Mouse (Mus musculus): Measurements from ENCODE around the gene Zfp462. TPM values are rescaled to one million over a fixed set of nuclear protein-coding genes. Genes with fewer than 3 reads are reported as not detected.
A peak's percentile ranks its signal among the peaks of the same experiment; 100 is the strongest.

Gene Zfp462
- polyA plus RNA-seq, 1 experiment from 2014 or later, result 2.9 TPM

- no peak overlapping the region for H3K4me3 ChIP-seq (replicated peaks; ENCODE audit: low read depth, low read length)
- peak; percentile 77 for DNase-seq (ENCODE audit: low spot score)
- peak; percentile 24; the same call in 1 of the 2 replicates for TF ChIP-seq CTCF (IDR thresholded peaks at IDR 0.05; ENCODE audit: low read depth)
- H3K9me3 ChIP-seq (replicated peaks; ENCODE audit: low read length), result no peaks in the 10 kb centered on the region
- peak; percentile 75 for ATAC-seq (replicated peaks; ENCODE audit: low FRiP score, low read depth)
- 56% methylated on average over 10 of the region's 10 CpGs for WGBS
- no peak overlapping the region for H3K4me2 ChIP-seq (ENCODE audit: low read length)
- no peaks in the 10 kb centered on the region for H3K27me3 ChIP-seq (ENCODE audit: insufficient read depth, low read length)
- no peak overlapping the region for H3K27ac ChIP-seq
- H3K9ac ChIP-seq (ENCODE audit: low read depth, low read length), result no peak overlapping the region
- H3K4me1 ChIP-seq (replicated peaks; ENCODE audit: insufficient read depth, low read length), result no peaks in the 10 kb centered on the region
- H3K36me3 ChIP-seq (ENCODE audit: insufficient read depth, low read length), result peaks cover 15% of the 10 kb centered on the region; the same call in 1 of the 2 replicates
Observed at GRCm38 (mm10) chr4:55057666-55058455, 113.0 kb downstream of the Zfp462 start.

GRCm38 (mm10) chr4:55058901-55059300 lies 114.1 kb downstream of the Zfp462 start:
- Histone ChIP-seq H3K4me3 (replicated peaks; ENCODE audit: low read depth, low read length) (no peak overlapping the region), H3K4me1 (replicated peaks; ENCODE audit: insufficient read depth, low read length) (no peaks in the 10 kb centered on the region), H3K27ac (no peak overlapping the region), H3K27me3 (ENCODE audit: insufficient read depth, low read length) (no peaks in the 10 kb centered on the region), H3K36me3 (ENCODE audit: insufficient read depth, low read length) (peaks cover 7% of the 10 kb centered on the region; the same call in 1 of the 2 replicates), H3K4me2 (ENCODE audit: low read length) (no peak overlapping the region), H3K9me3 (replicated peaks; ENCODE audit: low read length) (no peaks in the 10 kb centered on the region), H3K9ac (ENCODE audit: low read depth, low read length) (no peak overlapping the region)
- no peak for TF ChIP-seq CTCF (IDR thresholded peaks at IDR 0.05; ENCODE audit: low read depth)
- ATAC-seq (replicated peaks; ENCODE audit: low FRiP score, low read depth) (no peak), DNase-seq (ENCODE audit: low spot score) (no peak)
- WGBS, result 78% methylated on average over 5 of the region's 5 CpGs

- H3K4me2 ChIP-seq (ENCODE audit: low read length), result no peak overlapping the region
- H3K9ac ChIP-seq (ENCODE audit: low read depth, low read length), result no peak overlapping the region
- 75% methylated on average over 17 of the region's 17 CpGs for WGBS
- DNase-seq (ENCODE audit: low spot score) (no peak), ATAC-seq (replicated peaks; ENCODE audit: low FRiP score, low read depth) (no peak)
- H3K27ac ChIP-seq, result no peak overlapping the region
- no peak for TF ChIP-seq CTCF (IDR thresholded peaks at IDR 0.05; ENCODE audit: low read depth)
- H3K27me3 ChIP-seq (ENCODE audit: insufficient read depth, low read length), result no peaks in the 10 kb centered on the region
- no peaks in the 10 kb centered on the region for H3K4me1 ChIP-seq (replicated peaks; ENCODE audit: insufficient read depth, low read length)
- H3K4me3 ChIP-seq (replicated peaks; ENCODE audit: low read depth, low read length), result no peak overlapping the region
- no peaks in the 10 kb centered on the region for H3K9me3 ChIP-seq (replicated peaks; ENCODE audit: low read length)
- peaks cover 8% of the 10 kb centered on the region for H3K36me3 ChIP-seq (ENCODE audit: insufficient read depth, low read length)
Observed at GRCm38 (mm10) chr4:55066341-55067170, 121.7 kb downstream of the Zfp462 start.

- H3K27me3 ChIP-seq (ENCODE audit: insufficient read depth, low read length), result no peaks in the 10 kb centered on the region
- H3K4me3 ChIP-seq (replicated peaks; ENCODE audit: low read depth, low read length), result no peak overlapping the region
- TF ChIP-seq CTCF (IDR thresholded peaks at IDR 0.05; ENCODE audit: low read depth), result no peak
- ATAC-seq (replicated peaks; ENCODE audit: low FRiP score, low read depth) (no peak), DNase-seq (ENCODE audit: low spot score) (no peak)
- no peak overlapping the region for H3K4me2 ChIP-seq (ENCODE audit: low read length)
- peaks cover 12% of the 10 kb centered on the region for H3K36me3 ChIP-seq (ENCODE audit: insufficient read depth, low read length)
- no peaks in the 10 kb centered on the region for H3K9me3 ChIP-seq (replicated peaks; ENCODE audit: low read length)
- no peak overlapping the region for H3K27ac ChIP-seq
- no peaks in the 10 kb centered on the region for H3K4me1 ChIP-seq (replicated peaks; ENCODE audit: insufficient read depth, low read length)
- WGBS, result 89% methylated on average over 5 of the region's 5 CpGs
- H3K9ac ChIP-seq (ENCODE audit: low read depth, low read length), result no peak overlapping the region
Observed at GRCm38 (mm10) chr4:55071535-55071934, 126.7 kb downstream of the Zfp462 start.

- 0 out of 2 replicates have a peak, but pooled peaks have one; percentile 17 for ATAC-seq (replicated peaks; ENCODE audit: low FRiP score, low read depth)
- Histone ChIP-seq H3K27ac (0 out of 2 replicates have a peak overlapping the region, but pooled peaks have one; percentile 25), H3K9ac (ENCODE audit: low read depth, low read length) (no peak overlapping the region), H3K4me2 (ENCODE audit: low read length) (no peak overlapping the region), H3K27me3 (ENCODE audit: insufficient read depth, low read length) (no peaks in the 10 kb centered on the region), H3K36me3 (ENCODE audit: insufficient read depth, low read length) (0 out of 2 replicates have a peak, but pooled peaks cover 18% of the 10 kb centered on the region), H3K4me3 (replicated peaks; ENCODE audit: low read depth, low read length) (no peak overlapping the region), H3K4me1 (replicated peaks; ENCODE audit: insufficient read depth, low read length) (peaks cover 8% of the 10 kb centered on the region; the same call in 1 of the 2 replicates), H3K9me3 (replicated peaks; ENCODE audit: low read length) (no peaks in the 10 kb centered on the region)
- 44% methylated on average over 11 of the region's 11 CpGs for WGBS
- peak; percentile 53 for DNase-seq (ENCODE audit: low spot score)
- no peak for TF ChIP-seq CTCF (IDR thresholded peaks at IDR 0.05; ENCODE audit: low read depth)
Observed at GRCm38 (mm10) chr4:55077133-55077889, 132.5 kb downstream of the Zfp462 start.
